Mouse (Mus musculus): ENCODE measurements around the gene C1qtnf1.

The C1qtnf1 gene

DNA sequence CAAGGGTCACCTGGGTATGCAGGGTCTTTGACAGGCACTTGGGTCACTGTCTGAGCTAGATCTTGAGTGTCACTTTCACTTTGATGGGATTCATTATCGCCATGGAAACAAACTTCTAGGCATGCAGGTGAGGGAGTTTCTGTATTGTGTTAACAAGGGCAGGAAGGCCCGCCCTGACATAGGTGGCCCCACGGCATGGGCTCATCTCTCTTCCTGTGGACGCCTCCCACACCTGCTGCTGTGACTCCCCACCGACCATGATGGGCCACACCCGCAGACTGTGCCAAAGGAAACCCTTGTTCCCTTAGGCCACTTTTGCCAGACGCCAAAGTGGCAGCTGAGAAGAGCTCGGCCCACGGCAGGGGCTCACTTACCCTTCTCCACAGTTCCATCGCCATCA, 17.5 kb upstream of the C1qtnf1 start:
- no peak for DNase-seq (ENCODE audit: low read depth, low spot score)

DNA sequence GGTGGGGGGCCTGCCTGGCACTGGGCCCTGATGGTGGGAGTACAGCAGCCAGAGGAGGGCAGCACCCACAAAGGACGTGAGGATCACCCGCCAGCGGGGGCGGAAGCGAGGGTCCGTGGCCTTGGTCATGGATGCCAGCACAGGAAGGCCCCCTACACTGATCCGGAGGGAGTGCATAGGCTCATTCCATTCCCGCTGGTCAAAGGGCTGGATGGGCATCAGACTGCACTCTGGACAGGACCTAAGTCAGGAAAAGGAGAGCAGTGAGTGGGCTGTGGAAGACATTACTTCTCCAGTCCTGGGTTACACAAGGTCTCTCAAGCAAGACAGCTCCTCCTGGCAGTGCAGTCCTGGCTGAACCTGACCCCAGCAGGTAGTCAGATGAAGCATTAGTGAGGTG, 16.7 kb upstream of the C1qtnf1 start:
- DNase-seq (ENCODE audit: low read depth, low spot score): no peak

DNA sequence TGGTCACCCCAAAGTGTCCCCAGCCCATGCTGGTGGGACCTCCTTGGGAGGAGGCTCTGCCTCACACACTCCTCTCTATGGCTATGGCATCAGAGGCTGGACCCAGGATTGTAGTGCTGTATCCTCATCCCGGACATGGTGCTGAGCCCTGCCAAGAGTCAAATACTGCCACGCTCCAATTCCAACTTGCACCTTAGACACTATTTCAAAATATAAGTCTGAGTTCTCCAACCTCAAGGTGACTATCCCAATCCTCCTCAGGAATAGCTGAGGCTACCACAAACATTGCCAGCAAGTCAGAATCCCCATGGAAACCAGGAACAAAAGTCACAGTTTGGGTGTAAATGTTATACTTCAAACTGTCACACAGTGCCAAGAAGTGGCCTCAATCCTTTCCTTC, 15.4 kb upstream of the C1qtnf1 start:
- DNase-seq (ENCODE audit: low read depth, low spot score): no peak

DNA sequence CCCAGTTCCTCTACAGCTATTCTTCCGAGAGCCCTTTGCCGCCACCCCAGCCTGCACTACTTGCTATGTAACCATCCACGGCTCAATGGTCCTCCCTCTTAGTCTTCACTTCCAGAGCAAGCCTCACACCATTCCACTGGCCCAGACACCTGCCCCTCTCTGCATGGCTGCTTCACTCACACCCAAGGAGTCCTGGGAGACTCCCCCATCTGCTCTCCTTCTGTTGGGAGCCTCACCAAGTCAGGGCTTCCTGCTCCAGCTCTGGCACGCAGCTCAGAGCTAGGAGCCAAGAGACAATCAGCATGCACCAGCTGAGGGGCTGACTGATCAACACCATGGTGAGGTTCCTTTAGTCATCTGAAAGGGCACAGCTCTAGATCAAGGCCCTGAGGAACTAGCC, 14.9 kb upstream of the C1qtnf1 start:
- DNase-seq (ENCODE audit: low read depth, low spot score): no peak

DNA sequence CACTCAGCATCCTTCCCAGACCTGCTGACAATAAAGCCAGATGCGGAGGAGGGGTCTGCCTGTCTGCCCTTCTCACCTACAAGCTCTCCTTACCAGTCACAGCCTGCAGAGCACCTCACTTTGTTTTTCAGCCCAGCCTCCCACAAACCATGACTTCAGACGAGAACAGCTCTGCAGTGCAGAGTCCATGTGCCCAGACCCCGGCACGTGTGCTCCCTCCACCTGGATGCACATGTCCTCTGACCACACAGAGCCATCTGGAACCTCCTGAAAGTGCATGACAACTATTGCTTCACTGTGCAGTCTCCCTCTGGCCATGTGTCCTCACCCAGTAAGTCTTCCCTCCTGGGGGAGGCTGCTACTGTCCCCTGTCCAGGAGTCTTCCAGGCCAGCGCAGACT, 13.7 kb upstream of the C1qtnf1 start:
- DNase-seq (ENCODE audit: low read depth, low spot score): no peak

DNA sequence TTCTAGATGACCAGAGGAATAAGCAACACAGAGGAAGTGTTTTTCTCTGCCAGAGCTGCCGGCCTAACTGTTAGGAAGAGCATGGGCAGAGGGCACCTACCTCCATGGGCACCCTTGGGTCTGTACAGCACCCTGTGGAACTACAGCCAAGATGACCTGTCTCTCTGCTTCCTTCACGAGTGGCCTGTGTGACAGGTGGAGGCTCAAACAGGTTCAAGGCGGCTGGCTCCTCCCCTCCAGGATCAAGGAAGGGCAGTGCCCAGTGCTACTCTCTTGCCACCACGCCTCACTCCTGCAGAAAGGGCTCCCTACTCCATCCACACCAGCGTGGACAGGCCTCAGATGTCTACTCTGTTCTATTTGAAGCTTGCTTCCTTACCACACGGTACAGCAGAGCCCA, 12.4 kb upstream of the C1qtnf1 start:
- no peak for DNase-seq (ENCODE audit: low read depth, low spot score)

DNA sequence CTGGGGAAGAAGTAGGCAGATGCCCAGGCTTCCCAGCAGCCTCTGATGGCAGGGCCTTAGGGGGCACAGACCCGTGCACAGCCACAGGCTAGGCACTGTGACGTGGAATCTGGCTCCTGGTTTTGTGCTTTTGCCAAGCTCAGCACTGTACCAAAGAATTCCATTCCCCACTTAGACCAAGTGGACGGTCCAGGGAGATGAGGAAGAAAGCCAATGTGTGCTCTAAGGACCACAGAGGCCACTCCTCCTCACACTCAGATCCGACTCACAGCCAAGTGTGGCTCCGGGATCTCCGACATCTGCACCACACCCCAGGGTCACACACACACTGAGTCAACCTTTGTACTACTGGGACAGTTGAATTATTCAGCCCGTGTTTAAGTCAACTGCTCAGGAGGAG, 12.0 kb upstream of the C1qtnf1 start:
- DNase-seq (ENCODE audit: low read depth, low spot score): no peak

DNA sequence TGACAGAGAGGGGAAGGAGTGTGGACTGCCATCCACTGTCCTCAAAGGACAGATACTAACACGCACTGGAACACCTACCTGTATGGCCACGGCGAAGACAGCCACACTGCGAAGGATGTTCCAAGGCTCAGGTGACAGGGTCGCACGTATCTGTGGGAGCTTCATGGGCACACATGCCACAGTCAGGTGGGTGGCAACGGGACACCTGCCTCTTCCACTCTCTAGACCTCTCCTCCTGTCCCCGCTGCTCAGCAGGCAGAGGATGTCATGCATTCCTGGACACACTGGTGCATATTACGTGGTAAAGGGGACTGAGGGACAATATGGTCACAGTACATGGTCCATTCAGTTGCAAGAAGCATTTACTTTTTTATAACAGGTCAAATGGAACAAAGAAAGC, 10.5 kb upstream of the C1qtnf1 start:
- DNase-seq (ENCODE audit: low read depth, low spot score): no peak

DNA sequence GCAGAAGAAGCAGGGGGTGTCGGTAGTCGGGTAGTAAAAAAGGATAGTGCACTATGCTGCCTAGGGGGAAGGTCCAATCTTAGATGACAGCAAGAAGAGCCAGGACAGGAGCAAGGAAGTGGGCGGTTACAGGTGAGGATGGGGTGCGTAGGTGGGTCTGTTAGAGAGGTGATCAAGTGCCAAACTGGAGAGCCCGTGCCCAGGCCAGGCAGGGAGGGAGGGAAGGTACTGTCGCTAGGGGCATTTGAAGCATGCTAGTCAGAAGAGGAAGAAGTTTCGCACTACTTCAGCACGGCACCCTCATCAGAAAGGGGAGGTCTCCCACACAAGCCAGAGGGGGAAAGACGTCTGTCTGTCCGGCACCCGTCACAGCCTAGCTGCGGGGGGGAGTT, 9.6 kb upstream of the C1qtnf1 start:
- DNase-seq (ENCODE audit: low read depth, low spot score): no peak

DNA sequence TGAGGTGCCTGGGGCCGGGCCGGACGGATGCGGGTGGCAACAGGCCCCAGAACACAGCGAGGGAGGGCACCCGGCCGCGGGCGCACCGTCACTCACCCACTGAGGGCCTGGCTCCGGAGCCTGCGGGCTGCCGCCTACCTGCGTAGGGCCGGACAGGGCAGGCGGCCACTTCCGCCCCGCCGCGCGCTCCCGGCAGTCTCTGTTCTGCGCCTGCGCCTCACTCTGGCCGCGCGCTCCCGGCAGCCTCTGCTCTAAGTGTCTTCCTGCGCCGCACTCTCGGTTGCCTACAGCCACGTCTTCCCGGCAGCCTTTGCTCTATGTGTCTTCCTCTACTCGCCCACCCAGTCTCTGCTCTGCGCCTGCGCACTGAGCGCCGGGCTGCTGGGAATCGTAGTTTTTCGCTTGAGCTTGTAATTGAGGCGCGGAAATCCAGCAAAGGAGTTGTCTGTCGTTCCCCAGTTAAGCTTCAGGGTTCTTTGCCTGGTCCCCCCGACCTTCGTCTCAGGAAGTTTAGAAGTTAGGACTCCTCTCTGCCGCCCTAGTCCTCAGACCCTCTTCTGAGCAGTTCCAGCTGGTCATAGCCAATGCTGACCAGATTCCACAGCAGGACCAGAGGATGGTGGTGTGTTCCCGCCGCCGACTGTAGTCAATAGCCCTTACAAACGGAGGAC, 9.0 kb upstream of the C1qtnf1 start, which contains the start of gene Cant1:
Gene Cant1 (minus strand): TSS at position 253 of the 671 bp plus-strand sequence.
- DNase-seq (ENCODE audit: low read depth, low spot score): peak; percentile 96

DNA sequence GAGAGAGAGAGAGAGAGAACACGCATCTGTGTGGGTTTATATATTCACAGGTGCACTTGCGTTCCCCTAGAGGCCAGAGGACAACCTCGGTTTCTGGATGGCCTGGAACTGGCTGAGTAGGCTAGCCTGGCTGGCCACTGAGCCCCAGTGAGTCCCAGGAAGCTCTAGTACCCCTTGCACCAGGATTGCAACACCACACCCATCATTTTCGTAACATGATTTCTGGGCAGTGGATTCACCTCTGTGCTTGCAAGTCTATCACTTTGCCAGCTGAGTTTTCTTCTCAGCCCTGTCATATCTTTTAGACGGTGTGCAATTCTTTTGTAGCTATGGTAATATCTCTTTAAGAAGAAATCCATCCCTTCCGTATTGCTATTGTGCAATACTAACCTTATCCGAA, 7.7 kb upstream of the C1qtnf1 start:
- DNase-seq (ENCODE audit: low read depth, low spot score): no peak

DNA sequence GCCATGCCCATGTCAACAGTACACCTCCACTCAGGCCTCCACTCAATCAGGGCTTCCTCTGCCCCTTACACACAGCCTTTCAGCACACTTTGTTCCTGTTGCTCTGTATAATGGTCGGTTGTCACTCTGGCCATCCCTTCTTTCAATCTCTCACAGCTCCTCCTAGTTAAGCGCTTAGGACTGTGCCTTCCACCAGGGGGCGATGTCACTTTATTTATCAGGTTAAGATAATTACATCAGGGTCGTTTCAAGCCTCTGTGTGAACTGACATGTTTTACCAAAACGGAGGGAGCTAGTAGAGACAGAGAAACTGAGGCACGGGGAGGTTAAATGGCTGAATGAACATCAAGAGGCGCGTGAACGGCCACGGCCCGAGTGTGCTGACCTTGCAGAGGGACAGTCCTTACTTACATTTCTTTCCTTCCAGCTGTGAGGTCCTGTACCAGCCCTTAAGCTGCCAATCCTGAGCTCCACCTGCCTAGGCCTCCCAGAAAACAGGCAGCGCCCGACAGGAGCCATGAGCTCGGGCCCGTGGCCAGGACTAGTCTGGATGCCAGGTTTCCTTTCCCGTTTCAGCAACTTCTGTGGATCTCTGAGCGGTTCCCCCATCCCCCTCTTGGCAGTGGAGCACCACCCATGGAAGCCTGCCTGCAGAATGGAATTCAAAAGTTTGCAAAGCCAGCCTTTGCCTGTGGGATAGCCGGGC, 4.6 kb upstream of the C1qtnf1 start:
- peak; percentile 77 for DNase-seq (ENCODE audit: low read depth, low spot score)

DNA sequence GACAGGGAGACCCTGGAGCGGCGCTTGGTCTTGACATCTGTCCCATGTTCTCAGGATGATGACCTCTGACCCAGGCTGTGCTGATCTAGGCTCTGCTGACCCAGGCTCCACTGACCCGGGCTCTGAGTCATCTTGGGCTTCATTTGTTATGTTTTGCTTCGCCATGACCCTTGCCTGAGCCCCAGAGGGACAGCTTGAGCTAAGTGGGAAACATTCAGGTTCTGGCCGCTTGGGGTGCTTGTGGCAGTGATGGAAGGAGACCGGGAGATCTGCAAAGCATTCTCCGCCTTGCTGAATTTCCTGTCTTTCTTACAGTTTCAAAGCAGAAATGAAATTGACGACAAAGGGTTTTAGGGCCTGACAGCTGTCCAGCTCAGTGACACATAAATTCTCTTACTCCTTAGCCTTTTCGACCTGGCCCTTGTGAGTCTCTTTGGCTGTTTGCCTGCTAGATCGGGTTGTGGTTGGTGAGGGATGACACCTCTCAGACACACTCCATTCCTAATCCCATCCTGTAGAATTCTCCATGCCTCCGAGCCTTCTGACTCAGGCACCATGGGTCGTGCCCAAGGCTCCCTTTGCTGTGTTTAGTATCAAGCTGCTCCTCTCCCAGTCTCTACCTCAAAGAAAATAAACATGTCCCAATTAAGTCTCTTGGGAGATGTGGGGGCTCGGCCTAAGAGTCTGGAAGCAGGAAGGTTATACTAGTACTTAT, 3.2 kb upstream of the C1qtnf1 start:
- no peak for DNase-seq (ENCODE audit: low read depth, low spot score)

DNA sequence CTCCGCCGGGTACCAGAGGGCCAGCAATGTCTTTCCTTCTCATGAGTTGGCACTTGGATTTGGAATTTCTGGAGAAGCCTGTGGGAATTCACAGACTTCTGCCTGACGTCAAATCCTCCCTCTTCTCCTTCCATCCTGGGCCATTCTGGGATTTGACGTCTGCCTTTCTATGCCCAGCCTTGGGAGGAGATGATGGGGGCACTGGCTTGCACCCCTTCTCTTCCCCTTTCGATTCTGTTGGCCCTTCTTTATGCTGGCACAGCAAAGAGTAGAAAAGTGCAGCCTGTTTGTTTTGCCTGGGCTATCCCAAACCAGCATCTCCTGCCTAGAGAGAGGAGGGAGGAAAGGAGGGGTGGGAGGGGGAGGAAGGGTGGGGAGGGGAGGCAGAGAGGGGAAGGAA, 1.2 kb upstream of the C1qtnf1 start:
- DNase-seq (ENCODE audit: low read depth, low spot score): no peak

DNA sequence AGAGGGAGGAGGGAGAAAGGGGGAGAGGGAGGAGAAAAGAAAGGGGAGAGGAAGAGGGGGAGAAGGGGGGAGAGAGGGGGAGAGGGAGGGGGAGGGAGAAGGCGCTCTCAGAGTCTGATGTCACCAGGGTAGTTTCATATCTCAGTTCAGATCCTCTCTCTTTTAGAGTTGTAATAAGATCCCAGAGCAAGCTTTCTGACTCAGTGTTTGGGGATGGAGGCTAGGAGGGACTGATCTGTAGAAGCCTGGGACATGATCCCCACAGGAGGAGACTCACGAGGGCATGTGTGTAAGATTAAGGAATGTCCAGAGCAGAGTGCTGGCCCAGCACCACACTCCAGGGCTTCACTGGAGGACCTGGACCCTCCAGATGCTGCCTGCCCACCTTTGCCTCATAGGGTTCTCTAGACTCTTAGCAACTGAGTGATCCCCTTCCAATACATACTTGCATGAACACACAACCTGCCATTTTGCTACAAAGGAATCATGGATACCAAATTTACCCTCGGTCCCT, 680 bp upstream of the C1qtnf1 start:
- DNase-seq (ENCODE audit: low read depth, low spot score): no peak

DNA sequence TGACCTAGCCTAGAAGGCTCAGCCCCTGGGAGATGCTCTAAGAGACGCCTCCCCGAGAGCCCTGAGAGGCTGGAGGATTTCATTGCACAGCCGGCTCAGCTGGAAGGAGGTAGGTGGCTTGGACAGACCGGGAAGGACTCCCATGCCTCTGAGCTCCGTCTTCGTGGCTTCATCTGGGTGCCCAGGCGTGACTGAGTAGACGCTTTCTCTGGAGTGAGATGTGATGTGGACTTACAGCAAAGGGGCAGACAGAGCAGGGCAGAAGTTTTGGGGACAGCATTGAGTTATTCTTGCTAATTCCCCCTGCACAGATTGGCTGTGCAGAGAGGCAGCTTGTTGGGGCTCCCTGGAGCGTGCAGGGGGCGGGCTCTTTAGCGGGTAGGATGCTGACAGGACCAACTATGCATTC, 461 bp downstream of the C1qtnf1 start:
- DNase-seq (ENCODE audit: low read depth, low spot score): no peak

DNA sequence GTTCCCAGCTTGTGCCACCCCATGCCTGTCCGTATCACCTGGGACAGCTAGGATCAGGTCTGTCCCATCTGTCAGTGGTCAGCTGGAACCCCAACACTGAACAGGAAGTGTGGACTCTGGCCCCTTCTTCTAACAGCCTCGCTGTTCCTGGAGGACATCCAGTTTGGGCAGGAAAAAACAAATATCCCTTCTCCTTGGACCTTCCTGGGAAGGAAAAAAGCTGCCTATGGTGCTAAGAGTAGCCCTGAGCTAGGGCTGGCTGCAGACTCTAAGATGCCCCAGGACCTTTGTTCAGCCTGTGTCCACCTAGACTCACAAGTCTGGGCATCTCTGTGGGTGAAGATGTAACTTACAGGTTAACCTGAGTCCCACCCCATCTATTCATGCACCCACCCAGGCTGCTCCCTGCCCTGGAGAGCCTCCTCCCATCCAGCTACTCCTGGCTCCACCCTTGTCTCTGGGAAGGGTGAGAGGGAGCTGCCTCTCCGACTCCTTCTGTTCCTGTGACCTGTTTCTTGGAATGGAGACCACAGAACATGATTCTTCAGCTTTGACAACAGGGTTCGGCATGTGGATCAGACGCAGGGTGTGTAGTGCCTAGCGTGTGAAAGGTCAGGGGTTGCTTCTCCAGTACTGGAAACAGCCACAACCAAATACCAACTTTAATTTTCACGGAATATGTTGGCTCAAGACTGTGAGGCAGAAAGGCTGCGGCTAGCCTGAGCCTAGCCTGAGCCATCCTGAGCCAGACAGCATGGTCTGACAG, 1.1 kb downstream of the C1qtnf1 start:
- no peak for DNase-seq (ENCODE audit: low read depth, low spot score)

DNA sequence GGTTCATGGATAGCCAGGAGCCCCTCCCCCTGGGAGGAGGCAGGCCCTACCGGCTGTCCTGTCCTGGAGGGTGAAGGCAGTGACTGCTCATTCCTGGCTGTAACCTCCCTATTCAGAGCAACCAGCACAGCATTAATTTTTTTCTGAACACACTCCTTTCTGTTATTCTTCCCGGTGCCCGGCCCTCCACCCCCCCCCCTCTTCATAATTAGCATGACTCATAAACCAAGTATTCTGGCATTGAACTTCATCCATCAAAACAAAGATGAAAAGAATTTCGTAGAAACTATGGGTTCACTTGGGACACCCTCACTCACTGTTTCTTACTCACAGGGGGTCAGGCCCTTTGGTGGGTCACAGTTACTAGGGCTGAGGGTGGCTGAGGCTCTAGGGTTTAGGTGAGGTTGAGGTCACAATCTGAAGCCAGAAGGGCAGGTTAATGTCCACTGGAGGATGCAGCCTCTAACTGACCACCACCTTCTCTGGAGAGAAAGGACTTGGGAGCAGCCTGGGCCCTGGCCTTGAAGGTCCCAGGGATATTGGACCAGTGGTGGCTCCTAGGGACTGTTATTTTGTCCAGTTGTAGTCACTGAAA, 2.4 kb downstream of the C1qtnf1 start:
- no peak for DNase-seq (ENCODE audit: low read depth, low spot score)

DNA sequence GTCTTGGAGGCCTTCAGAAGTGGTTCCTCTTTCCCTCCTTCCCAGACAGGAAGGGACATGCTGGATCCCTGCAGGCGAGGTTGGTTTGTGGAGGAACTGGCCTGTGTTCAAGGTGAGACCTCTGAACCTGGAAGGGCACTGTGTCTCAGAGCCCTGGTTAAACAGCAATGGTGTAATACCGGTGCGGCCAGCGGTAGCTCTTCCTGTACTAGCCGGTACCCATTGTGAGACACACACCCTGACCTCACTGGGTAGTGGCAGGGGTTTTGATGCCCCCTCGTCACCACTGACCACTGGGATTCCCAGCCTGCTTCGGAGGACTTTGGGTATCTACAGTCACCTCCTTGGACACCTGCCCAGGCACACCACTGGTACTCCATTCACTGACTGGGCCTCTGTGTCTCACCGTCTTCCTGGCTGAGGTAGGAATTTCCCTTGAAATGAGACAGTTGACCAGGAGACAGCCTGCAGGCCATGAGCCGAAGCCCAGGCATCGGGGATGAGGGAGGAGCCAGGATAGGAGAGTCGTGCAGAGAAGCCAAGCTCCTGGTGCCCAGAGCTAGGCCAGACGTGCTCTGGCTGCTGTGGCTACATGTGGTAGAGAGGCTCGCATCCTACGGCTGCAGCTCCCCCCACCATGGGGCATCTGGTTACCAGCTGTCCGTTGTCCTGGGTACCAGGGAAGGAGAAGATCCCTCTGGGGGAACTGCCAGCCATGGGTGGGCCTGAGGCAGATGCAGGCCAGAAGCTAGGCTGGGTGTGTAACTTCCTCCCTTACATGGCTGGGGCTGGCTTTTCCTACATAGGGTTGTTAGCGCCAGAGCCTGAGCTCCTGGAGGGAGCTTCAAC, 3.3 kb downstream of the C1qtnf1 start:
- DNase-seq (ENCODE audit: low read depth, low spot score): no peak

DNA sequence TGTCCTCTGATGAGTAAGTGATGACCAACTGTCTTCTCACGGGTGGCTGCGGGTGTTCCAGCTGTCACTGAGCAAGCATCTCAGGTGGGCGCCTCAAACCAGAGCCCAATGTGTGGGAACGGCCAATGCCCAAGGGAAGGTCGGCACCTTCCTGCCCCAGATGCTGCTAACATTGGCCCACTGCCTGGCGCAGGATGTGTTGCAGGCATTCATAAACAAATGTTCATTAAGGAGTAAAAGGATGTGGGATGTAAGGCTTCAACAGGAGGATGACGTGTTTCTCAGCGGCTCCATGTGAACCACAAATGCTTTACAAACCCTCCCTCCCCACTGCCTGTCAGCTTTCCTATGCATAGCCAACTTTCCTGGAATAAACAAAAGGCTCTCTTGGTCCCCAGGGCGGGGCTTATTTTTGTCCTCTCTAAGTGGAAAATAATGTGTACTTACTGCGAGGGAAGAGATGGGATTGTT, 5.4 kb downstream of the C1qtnf1 start:
- DNase-seq (ENCODE audit: low read depth, low spot score): no peak

Data from retina, postnatal 7 days (tissue).